Mouse (Mus musculus) c-Kit-positive CD71-negative TER-119-negative erythroid progenitor cells, embryonic 14.5 days (primary cell): ENCODE measurements around the gene Slc7a6.

Experiments used
- DNase-seq: peaks from one replicate; pipeline ENCODE4 v3.0.0-alpha.2; 2013; ENCODE audit warnings: low read depth

The Slc7a6 gene

DNA sequence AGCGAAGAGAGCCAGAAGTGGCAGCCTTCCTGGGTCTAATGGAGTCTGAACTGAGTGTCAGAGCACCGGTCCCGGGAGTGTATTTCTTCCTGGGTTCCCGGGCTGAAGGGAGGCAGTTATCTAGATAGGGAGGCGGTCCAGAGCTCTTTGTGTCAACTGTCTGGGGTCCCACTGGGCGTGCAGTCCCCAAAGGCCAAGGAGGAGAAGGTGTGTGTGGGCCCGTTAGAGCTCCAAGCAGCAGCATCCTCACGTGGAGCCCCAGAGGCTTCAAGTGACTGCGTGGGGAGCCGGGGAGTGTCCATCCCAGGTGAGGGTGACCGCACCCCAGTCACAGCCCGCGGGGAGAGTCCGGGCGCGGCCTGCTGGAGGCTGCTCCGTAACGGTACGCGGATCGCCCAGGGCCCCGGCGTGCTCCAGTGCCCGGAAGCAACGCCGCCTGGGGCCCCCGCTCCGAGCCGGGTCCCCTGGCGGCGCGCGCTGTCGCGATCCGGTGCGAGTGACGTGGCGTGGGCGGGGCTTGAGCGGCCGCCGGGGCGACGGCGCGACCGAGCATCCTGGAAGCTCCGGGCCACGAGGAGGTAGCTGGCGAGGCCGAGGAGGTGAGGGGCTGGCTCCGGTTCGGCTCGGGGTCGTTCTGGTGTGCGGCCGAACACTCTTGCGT lies at the start of gene Slc7a6:
Gene Slc7a6 (plus strand): TSS at position 502 of the 661 bp plus-strand sequence.
- peak; percentile 73 for DNase-seq

DNA sequence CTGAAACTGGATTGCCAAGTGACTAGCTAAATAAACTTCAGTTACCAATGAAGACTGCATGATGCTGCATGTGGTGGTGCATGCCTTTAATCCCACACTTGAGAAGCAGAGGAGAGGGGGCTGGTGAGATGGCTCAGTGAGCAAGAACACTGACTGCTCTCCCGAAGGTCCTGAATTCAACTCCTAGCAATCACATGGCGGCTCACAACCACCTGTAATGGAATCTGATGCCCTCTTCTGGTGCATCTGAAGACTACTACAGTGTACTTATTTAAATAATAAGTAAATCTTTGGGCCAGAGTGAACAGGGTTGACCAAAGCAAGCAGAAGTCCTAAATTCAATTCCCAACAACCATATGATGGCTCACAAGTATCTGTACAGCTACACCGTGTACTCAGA lies 45.2 kb upstream of the Slc7a6 start:
- DNase-seq, result no peak

DNA sequence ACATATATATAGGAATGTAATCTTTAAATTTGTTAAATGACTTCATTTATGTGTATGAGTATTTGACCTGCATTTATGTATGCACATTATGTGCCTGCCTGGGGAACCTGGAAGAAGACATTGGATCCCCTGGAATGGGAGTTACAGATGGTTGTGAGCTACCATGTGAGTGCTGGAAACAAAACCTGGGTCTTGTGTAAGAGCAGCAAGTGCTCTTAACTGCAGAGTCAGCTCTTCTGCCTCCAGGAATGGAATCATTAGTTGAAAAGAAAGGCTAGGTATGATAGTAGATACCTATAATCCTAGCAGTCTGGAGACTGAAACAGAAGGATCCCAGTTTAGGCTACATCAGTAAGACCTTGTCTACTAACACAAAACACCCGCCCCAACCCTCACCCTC lies 42.6 kb upstream of the Slc7a6 start:
- DNase-seq, result no peak

DNA sequence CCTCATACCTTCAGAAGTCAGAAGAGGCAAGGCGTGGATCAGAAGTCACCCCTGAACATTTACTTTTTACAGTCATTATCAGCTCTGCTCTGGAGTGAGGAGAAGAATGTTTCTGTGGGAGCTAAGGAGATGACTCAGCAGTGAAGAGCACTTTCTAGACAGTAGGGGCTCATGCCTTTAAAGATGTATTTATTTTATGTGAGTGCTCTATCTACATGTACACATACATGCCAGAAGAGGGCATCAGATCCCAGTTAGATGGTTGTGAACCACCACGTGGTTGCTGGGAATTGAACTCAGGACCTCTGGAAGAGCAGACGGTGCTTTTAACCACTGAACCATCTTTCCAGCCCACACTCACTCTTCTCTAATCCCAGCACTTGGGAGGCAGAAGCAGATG lies 41.6 kb upstream of the Slc7a6 start:
- no peak for DNase-seq

DNA sequence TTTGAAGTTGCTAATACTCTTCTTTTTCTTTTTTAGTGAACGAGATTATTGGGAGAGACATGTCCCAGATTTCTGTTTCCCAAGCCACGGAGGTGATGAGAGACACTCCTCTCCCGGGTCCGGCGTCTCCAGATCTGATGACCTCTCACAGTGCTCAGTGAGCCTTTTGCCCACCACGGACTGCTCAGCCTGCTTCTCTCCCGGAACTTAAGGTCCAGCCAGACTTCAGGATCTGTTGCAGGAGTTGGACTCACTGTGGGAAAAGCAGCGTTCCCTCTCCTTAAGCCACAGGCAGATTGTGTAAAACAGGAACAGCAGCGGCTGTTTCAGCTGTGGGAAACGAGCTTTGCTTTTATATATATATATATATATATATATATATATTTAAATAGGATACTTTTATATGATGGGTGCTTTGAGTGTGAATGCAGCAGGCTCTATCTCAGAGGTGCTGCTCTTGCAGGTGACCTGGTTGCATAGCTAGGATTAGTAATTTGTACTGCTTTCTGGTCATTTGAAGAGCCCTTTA lies 40.7 kb upstream of the Slc7a6 start:
- DNase-seq, result no peak

DNA sequence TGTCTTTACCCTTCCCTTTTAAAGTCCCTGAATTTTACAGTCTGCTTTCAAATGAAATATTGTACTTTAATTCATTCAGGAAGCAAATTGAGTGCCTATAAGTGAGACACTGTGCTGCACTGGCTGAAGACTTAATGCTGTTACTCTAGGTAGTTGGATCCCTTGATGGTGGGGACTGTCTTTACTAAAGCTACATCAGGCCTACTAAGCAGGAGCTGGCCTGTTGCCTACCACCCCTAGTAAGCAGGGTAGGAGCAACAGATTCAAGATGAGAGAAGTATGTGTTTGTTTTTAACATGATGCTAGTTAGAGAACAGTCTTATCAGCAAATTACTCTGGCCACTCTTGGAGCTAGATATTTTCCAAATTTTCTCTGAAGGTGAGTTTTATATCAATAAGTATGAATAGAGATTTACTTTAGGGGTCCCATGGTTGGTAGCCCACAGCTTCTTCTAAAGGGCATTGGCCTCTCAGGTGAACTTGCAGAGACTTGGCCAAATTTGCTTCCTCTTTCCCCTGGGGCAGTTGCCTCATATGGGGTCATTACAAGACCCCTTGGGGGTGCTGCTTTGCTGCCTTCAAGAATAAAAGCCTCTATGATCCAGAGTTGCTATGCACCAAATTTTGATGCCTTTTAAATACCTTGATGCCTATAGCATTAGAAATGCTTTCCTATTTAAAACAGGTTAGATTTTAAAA lies 39.3 kb upstream of the Slc7a6 start:
- DNase-seq, result no peak

DNA sequence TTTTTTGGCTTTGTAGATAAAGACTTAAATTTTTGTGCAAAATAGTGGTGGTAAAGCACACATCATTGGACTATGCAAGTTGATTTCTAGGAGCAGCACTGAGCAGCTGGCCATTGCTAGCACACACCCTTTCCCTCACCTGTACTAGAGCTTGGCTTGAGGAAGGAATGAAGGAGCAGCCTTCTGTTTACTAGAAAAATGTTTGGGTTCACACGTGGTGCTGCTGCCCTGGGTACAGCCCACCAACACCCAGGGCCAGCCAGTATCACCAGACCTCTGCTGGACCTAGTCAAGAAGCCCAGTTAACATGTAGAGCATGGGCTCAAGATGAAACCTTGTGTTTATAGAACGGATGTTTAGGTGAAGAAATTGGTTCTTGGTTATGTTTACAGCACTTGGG lies 38.7 kb upstream of the Slc7a6 start:
- no peak for DNase-seq

DNA sequence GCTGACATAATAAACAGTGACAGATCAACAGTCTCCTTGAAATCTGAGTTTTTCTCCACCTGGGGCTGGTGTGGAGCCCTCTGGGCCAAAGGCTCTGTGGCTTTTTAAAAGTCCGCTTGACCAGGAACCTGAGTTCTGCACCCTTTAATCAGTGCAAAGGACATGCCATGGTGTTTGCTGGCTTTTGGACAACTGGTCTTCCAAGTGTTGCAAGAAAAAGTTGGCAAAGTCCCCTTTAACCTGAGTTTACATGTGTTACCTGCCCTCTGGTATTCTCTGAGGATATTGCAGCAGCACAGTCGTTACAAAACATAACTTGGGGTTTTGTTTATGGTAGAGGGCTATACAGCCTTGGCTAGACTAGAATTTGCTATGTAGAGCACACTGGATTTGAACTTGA lies 38.2 kb upstream of the Slc7a6 start:
- DNase-seq, result no peak

DNA sequence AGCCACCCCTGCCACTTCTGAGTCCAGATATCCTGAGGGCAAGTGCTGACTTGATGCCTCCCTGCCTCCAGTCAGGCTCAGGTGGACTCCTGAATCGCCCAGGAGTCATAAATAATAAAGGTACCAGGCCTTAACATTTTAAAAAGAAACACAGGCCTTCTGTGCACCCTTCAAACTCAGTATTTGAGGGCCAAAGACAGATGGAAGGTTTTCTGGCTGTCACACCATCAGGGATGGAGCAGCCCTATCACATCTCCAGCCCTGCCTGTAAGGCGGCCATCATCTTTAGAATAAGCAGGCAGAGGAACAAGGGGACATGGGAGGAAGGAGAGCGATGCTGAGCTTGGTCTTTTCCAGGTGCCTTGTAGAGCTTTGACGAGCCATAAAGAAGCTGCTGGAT lies 37.6 kb upstream of the Slc7a6 start:
- no peak for DNase-seq

DNA sequence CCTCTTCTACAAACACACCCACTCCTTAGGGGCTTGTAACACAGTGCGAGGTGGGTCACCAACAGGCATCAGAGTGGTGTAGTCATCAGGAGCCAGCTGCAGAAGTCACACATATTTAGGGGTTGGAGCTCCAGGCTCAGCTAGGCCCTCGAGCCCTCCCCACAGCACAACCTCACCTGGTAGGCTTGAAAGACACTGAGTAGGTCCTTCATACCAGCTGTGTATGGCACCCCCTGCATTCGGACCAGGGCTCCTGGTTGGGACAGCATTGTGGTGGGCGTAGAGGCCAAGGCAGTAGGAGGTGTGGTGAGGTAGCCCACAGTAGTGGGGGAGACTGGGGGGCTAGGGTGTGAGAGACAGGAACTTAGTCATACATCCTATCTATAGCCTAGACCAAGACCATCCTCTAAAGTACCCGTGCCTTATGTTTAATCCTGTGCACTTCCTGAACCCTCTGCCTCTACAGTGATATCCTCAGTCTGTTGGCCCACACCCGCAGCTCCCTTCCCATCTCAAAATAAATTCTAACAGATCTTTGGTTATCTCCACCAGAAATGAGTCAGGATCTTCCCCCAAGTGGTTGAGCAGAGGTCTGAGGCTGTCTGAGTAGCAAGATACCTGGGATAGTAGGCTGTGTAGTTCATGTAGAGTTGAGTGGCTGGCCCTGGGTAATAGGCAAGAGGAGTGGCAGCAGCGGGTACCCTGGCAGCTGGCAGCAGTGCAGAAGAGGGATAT lies 37.0 kb upstream of the Slc7a6 start:
- DNase-seq, result no peak

DNA sequence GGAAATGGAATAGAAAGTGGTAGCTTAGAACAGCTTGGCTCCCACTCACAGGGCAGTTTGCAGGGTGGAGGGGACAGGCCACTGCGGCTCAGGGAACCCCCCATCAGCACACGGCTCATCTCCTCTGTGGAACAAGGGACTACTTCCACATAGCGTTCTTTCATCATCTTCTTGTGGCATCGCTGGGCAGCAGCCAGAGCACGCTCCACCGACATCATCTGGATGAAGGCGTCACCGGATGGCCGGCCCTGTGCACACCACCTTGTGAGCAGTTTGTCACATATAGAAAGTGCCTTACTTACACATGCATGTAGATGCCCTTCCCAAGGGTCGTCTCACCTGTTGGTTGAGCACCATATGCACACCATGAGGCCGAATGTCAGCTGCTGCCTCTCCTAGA lies 36.3 kb upstream of the Slc7a6 start:
- no peak for DNase-seq

DNA sequence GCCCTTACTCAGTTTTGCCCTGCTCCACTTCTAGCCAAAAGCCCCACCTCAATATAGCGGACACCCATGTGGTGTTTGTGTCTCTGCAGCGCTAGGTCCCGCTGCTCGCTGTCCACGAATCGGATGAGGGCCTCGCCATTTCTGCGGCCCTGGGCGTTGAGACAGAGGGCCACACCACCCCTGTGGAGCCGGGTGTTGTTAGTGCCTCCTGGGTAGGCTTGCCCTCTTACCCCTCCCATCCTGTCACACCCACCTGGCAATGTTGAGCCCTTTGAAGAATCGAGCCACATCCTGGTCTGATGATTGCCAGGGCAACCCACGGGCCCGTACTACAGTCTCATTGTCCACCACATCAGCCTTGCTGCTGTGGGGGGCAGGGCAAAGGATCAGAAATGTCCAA lies 35.1 kb upstream of the Slc7a6 start:
- no peak for DNase-seq

DNA sequence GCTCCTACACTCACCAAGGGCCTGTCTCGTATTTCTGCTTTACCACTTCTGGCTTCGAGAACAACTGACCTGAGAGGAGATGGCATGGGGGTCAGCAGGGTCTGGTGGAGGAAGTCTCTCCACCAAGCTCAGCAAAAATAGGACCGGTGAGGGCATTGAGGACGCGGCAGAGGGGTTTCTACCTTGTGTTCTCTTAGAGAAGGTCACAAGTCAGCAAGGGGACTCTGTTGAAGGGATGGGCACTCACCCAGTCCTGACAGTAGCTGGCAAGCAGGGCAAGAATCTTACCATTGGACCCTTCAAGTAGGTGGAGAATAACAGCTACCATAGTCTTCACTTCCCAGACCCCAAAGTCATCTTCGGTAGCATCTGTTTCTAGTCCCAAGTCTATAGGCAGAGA lies 34.7 kb upstream of the Slc7a6 start:
- no peak for DNase-seq

DNA sequence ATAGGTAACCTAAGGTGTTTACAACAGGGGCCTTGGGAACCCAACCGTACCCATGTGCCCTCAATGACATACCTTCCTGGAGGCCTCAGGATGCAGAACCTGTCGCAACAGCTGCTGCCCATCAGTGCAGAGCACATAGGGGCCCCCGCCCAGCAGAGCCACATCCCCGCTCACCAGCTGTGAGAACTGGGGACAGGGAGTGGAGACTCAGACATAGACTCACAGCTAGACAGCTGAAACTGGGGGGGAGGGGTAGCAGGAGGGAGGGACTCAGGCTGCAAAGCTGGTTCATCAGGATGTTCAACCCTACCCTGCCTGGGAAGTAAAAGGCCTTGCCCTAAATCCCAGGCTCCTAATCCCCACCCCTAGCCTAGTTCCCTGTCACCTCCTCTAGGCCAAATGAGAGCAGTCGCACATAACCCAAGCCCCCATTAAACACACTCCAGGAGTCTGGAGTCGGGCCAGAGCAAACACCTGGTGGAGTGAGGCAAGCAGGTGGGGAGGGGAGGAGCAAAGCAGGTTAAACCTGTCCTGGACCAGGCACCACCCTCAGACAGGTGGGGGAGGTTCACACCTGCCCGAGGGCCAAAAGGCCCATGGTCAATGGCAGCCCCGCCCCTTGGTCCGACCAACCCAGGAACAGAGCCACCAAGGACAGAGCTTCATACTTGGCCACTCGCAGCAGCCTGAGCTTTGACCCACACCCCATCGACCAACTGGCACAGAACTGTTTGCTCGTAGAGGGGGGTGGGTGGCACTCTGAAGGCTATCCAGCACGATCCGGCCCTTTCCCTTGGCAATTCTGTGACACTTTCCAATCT lies 33.7 kb upstream of the Slc7a6 start:
- DNase-seq, result no peak

DNA sequence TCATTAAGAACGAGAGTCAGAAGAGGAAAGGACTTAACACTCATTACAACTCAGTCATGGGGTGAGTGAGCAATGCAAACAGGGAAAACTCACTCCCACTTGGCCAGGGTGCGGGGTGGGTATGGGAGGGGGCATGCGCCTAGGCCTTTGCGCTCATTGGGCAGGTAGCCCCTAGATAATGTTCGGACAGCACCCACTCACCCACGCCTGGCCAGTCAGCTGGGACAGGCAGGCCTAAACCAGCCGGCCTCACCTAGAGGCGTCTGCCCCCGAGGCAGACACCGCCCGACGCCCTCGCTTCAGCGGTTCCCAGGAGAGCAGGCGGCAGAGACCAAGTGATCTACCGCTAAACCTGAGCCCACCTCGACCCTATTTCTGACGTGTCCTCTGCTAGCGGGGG lies 33.0 kb upstream of the Slc7a6 start:
- no peak for DNase-seq

DNA sequence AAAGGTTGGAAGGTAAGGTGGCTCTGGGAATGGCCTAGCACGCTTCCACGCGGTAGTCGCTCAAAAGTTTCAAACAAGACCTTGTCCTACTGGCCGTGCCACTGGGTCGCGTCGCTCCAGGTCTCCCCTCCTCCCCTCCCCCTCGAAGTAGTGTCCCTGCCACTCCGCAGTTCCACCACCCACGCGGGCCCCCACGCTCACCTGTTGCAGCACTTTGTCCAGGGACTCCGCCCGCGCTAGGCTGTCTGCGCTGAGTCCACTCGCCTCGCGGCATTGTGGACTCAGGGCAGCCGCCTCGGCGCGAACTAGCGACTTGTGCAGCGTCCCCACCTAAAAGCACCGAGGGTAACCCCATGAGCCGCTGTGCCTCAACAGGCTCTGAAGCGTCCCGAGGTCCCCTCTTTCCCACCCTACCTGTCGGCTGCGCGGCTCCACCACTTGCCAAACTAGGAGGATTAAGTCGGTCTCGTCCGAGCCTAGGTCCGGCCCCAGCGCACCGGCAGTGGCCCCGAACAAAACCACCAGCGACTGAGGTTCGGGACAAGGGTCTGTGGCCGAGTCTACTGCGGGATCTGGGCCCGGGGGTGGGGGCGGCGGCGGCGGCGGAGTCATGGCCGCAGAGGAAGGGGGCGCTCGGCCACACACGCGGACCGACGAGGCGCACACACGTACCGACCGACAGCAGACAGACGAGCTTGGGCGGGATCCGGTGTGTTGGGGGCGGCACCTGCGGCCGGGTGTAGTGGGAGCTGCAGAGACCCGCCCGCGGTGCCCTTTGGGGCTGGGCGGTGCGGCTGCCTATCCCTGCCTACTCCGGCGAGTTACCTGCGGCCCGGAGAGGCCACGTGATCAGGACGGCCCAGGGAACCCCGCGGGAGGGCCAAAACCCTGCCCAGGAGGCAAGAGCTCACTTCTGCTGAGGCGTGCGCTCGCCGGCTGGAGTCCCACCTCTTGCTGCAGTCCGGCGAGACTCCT lies 32.2 kb upstream of the Slc7a6 start, which contains the start of gene Esrp2:
Gene Esrp2 (minus strand): TSS at position 819 of the 975 bp plus-strand sequence.
- no peak for DNase-seq

DNA sequence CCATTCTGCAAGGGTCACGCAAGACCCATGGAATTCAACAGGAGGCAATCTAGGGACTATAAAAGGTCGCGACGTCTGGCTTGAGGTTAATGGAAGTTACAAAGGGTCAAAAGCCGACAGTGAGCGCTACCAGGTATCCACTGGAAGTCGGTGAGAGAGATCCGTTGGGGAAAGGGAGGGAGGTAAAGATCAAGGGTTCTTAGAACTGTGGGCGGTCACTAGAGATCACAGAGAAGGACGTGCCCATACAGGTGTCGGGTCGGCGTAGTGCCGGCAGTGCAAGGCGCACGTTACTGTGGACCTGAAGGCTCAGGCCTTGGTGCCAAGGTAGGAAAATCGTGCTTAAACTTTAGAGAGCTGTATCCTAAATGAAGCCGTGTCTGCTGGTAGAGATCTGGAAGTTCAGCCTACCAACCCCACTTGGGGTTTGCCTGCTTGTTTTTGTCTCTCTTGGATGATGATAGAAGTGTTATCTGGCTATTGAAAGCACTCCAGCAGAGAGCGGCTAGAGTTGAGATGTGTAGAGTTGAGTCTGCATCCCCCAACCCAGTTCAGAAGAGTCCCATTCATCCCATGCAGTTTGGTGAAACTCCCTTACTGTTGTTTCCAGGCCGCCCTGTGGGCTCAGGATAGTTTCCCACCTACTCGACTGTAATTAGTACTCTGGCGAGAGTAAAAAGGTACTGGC lies 31.3 kb upstream of the Slc7a6 start:
- no peak for DNase-seq

DNA sequence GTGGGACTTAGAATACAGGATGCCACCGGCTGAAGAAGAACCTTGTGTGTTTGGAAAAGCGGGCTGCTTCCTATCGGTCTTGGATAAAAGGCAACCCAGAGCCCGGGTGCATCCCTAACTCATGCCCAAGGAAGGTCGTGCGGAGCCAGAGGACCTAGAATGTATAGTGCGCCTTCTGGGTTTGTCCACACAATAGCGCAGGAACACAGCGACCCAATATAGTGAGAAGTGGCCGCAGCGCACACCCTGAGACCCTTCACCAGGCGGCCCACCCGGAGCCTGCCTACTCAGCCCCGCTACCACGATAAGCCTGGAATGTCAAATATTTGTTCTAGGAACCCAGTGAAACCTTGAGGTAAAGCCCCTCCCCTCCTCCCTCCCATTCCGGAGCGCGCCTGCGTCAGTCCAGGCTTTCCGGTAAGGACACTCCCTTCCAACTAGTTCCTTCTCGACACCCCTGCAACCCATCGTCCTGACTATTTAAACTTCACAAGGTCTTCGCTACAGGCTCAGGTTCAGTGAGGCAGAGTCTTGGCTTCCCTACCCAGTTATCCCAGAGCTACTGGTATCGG lies 30.7 kb upstream of the Slc7a6 start:
- DNase-seq, result no peak

DNA sequence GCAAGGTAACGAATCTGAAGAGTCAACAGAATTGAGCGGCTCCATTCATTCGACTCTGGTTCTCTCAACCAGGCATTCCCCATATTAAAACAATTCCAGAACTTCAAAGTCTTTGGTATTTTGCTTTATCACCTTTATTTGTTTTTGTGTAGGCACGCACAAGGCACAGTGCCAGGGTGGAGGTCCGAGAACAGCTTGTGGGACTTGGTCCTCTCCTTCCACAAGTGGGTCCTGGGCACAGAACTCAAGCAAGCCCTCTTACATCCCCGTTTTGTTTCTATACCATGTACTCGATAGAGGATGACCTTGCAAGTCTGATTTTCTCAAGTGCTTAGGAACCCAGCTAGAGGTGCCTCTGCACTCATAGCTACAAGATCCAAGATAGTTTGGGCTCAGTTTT lies 30.0 kb upstream of the Slc7a6 start:
- no peak for DNase-seq

DNA sequence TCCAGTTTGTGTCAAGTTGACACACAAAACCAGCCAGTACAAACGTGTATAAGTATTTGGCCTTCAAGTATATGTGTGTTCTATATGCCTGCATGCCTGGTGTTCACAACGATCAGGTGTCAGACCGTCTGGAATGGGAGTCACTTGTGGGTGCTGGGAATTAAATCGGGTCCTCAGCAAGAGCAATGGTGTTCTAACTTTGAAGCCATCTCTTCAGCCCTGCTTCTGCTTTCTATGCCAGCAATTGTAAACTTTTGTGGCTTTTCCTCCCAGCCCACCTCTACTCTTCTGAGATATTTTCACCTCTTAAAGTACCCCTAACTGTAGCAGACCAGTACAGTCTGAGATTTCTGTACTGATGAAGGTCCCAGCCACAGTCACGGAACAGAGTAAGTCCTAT lies 28.5 kb upstream of the Slc7a6 start:
- no peak for DNase-seq
